Mouse (Mus musculus): ENCODE measurements around the gene Tubg2. TPM values are rescaled to one million over a fixed set of nuclear protein-coding genes. Genes with fewer than 3 reads are reported as not detected.

The Tubg2 gene
- polyA plus RNA-seq, 1 experiment, result 3.4 TPM

DNA sequence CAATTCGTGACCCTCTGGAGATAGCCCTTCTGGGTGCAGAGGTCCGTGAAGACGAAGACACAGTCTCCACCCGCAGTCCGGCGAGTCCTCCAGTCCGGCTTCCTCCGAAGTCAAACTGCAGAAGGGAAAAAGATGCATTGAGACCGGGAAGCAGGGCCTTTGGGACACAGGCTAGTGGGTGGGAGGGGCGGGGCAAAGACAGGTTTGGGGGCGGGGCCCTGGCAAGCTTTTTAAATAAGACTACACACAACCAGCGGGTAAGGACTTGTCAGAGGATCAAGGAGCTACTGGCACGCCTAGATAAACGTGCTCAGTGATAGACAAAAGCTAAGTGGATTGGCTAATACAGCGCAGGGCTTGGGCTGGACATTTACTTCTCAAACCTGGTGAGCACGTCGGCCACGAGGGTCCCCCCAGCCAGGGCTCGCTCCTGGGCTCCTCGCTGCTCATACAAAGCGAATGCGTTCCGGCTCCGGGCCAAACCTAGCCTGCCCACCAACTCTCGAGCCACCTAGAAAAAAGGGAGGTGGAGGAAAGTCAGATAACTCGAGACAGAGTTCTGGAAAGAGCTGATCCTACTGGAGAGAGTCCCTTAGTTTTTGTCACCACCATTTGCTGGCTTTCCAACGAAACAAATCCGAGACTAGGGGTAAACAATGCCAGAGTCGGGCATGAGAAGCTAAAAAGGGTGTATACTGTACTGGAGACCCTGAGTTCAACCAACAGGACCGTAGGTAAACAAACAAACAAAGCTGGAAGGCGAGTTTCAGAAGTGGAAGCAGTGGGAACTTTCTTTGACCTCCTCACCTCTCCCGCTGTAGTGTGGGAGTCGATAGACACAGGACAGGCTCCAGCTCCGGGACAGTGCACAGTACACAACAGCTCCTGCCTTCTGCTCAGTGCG is 9.2 kb downstream of the Tubg2 start:
- no peak for DNase-seq (ENCODE audit: low read depth)

DNA sequence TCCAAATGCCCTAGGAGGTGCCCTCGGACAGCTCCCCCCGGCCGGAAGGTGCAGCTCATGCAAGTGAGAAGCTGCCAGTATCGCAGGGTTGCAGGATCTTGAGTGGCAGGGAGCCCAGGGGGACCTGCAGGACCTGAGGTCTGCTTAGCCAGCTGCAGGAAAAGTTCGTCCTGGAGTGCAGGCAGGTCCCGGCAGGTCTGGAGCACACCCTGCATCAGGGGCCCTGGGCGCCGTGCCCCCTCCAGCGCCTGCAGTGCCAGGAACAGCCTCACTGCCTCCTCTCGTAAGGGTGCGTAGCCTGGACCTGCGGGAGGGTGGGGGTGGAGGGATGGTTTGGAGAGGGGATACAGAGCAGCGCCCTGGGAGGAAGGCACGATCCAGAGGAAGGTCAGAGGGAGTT is 10.7 kb downstream of the Tubg2 start:
- no peak for DNase-seq (ENCODE audit: low read depth)

DNA sequence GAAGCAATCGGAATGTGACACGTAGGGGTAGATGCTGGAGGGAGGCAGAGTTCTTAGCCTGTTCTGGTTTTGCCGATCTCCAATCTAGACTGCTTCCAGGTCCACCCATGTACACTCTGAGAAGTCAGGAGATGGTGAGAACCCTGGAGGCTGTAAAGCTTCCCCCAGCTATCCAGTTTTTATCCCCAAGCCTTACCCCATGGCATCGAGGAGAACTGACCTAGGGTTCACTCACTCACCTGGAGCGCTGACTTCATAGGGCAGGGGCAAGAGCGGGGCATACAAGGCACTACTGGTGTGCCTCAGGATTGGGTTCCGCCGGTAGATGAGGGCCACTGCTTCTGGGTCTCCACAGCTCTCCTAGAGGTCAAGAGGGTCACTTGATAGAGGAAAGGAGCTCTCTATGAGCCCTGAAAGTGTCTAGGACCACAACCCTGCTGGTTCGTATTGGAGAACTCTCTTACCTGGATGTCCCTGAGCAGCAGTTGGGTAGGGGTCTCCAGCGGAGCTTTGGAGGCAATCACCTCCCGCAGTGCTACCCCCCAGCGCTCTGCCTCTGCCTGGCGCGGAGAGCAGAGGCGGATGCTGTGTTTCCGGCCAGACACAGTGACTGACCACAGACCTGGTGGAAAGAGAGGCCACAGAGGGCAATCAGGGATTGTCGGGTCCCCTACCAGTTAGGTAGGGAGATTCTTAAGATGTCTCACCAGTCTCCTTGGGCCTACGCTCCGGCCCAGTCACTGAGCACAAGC is 11.7 kb downstream of the Tubg2 start:
- DNase-seq (ENCODE audit: low read depth), result no peak

DNA sequence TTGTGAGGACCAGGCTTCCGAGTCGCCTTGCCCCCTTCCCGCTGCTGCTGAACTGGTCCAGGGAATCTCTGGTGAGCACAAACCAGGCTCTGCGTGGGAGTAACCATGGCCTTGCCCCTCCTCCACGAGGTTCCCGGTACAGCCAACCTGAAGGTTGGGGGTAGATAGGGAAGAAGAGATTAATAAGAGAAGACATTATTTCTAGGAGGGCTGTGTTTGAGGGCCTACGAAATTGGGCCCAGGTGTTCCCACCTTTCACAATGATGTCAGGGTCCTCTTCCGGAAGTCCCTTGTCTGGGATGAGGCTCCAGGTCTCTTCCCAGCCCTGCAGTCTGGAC is 12.2 kb downstream of the Tubg2 start:
- no peak for DNase-seq (ENCODE audit: low read depth)

DNA sequence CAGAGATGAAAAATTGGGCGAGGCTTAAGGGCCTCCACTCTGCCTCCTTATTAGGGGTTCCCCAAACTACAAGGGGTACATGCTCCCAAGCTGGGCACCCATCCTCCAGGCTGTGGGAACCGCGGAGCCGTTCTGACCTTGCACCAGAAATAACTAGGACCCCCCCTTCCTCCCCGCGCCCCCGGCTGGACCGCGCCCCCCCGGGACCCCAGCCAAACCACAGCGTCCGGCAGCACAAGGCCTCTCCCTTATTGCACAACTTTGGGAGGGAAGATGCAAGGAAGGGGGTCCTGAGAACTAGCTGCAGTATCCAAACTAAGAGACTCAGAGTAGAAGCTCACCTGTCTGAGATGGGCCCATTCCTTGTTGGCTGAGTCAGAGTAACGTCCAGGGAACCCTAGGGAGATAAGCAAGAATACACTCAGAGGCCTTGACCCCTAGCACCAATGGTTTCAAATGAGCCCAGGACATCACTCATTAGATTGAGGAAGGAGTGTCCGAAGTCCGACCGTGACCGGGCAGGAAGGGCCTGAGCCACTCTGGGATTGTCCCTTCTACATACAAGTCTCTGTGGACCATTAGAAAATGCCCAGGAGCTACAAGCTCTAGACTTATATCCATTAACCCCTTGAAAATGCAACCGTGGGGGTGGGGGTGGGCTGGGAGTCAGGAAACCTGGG is 12.7 kb downstream of the Tubg2 start:
- no peak for DNase-seq (ENCODE audit: low read depth)

DNA sequence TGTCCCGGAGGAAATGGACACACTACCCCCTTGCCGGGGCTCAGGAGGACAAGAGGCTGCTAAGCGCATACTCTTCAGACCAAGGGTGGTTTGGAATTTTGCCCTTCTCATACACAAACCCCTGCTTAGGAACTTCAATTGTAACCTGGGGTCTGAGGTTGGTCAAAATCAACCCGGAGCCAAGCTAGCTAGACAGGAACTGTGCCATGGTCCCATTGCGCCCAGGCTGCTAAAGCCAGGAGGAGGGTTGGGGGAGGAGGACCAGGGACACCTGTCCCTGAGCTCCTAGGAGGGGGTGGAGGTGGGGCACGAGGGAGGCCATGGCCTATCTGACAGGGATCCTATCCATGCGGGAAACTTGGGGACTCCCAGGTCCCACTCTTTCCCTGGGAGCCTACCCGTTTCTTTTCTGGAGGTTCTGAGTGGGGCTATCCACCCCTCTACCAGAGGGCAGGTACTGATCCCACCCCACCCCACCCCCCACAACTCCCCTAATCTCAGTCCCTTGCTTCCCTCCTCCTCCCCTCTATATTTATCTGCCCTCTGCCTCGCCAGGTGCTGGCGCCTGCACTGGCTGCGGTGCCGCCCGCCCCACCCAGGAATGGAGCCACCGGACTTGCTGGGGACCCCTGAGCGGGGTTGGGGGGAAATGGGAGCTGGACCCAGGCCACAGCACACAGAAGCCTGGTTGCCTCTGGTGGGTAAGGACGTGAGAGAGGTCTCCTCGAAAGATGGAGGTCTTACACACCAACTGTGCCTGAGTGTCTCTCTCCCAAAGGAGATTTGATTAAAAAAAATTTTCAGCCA is 13.8 kb downstream of the Tubg2 start:
- no peak for DNase-seq (ENCODE audit: low read depth)

DNA sequence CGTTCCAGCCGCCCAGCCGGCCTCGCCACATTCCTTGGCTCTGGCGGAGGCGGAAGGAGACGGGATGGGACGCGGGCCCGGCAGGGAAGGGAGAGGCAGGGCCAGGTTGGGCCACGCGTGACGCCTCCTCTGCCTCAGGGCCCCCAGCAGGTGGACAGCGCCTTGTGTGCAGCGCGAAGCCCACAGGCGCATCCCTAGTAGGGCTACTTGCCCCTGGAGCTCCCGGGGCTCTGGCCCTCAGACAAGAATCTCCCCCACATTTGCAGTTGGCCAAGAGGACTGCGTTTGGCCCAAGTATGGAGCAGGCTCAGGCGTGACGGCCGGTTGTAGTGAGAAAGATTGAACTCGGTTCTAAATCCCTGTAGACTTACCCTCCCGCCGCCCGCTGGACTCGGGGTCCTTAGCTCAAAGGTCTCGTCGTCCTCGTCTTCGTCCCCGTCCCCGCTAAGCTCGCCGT is 14.7 kb downstream of the Tubg2 start, which contains the start of gene Cntnap1:
TSS of gene Cntnap1 (plus strand) at position 170 of the 457 bp plus-strand sequence.
- no peak for DNase-seq (ENCODE audit: low read depth)

DNA sequence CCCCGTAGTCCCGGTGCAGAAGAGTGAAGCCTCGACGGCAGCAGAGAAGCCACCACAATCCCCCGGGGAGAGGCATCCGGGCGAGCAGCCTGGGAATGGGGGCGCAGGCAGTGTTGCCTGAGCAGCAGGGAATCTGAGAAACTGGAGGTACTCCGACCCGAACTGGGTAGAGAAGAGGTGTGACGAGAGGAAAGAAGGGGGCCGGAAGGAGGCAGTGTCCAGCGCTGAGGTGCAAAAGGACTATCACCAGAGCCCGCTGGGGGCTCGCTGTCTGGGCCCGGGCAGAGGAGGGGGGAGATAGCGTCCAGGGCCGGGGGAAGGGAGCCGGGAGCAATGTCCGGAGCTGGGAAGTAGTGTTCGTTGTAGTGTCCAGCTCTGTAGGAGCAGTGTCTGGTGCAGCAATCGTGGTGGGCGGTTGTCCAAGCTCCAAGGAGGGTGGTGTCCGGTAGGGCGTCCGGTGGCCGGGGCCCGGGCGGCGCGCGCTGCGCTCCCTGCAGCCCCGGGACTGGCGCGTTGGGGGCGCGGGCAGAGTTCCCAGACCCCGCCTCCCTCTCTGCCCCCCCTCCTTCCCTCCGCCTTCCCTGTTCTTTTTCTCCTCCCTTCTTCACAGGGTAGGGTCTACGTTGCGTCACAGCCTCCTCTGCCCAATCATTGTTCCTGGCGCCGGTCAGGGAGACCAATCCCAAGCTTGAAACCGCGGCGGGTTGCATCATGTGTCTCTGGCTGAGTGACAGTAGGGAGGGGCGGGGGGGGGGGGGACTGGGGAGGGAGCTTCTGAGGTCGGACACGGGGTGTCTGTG is 15.3 kb downstream of the Tubg2 start, which contains the start of gene Plekhh3:
TSS of gene Plekhh3 (minus strand) at position 541 of the 800 bp plus-strand sequence.
- no peak for DNase-seq (ENCODE audit: low read depth)

DNA sequence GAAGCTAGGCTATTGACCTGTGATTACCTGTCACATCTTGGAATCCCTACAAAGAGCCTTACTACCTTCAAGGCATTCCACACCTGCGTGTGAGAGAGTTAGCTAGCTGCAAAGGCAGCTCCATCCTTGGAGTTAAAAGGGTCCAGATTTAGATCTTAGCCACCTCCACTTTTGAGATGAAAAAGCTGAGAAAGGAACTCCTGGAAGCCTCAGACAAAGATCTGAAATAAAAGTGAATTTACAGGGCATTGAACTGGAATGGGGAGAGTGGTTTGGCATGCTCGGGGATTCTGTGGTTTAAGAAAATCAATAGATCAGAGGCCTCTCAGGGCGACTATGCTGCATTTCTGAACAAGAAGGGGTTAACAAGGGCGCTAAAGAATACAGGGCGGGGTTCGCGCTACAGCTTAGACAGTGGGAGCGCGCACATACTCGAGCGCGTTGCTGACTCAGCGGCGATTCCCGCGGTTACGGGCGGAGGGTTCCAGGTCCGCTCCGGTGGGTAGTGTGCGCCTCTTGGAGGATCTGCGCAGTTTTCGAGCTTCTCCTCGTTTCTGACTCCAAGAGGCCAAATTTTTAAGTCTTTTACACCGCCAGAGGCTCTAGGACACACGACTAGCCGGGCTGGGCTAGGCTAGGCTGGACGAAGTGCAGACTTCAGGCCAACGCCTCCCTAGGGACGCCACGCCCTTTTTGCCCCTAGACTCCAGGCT is 16.2 kb downstream of the Tubg2 start:
- DNase-seq (ENCODE audit: low read depth), result no peak

DNA sequence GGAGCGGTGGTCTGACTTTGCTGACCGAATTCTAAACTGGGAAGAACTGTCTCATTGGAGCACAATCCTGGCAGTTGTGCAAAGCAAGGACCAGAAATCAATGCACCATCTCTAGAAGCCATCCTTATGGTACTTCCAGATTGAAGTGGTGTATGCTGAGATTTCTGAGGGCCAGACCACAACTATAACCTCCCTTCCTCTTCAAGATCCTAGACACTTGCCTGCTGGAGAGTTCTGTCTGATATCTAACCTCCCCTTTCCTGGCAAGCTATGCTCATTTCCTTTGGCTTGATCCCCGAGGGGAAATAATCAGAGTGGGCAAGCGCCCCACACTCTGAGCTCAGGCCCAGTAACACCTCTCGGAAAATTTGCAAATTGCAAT is 16.7 kb downstream of the Tubg2 start:
- DNase-seq (ENCODE audit: low read depth), result no peak

DNA sequence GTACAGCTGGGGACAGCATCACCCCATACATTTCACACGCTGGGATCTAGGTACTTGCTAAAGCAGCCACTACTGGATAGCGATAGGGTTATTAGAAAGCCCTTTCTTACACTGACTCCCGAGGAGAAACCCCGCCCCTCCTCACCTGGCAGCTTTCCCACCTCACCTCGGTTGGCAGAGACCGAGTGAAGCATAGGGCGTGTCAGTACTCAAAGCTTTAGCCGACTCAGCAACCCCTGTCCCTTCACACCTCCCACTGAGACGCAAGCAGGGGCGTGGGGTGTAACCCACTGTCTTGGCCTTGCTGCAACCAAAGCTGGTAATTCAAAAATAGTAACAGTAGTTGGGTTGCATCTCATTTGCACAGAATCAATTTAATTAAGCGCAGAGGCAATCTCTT is 17.4 kb downstream of the Tubg2 start:
- DNase-seq (ENCODE audit: low read depth), result no peak

DNA sequence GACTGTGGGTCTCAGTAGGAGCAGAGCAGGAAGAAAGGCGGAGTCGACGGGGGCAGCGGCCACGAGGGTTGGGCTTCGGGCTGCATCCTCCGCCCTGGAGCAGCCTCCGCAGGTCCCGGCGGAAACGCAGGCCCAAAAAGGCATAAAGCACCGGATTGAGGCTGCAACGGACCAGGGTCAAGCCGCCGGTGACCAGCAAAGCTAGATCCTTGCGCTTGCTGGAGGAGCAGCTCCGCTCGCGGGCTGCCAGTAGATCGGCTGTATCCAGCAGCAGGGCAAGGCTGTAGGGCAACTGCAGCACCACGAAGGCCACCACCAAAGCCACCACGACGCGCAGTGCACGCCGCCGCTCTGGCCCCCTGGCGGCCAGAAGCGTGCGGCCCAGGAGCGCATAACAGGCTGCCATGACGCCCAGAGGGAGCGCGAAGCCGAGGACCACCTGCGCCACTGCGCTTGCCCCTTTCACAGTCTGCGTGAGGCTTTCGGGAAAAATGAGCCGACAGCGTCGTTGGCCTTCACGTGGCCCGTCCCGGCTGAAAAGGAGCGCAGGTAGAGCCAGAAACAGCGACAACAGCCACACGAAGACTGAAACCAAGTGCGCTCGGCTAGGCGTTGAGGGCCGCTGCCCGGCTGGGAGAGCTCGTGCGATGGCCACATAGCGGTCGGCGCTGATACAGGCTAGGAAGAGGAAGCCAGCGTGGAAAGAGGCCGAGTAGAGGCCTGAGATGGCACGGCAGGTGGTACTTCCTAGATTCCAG is 18.1 kb downstream of the Tubg2 start:
- no peak for DNase-seq (ENCODE audit: low read depth)

DNA sequence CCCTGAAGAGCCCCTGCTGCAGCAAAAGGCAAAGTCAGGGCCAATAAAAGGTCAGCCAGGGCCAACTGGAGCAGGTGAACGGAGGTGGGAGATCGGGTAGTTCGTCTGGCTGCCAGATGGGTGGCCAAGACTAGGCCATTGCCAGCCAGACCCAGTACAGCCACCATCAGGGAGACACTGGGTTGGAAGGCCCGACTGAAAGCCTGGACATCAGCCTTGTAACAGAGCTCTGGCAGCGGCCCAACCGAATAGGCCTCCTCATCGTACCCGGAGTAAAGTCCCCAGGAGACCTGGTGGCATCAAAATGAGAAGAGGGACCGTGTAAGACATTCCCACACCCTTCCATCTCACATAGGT is 18.7 kb downstream of the Tubg2 start:
- no peak for DNase-seq (ENCODE audit: low read depth)

DNA sequence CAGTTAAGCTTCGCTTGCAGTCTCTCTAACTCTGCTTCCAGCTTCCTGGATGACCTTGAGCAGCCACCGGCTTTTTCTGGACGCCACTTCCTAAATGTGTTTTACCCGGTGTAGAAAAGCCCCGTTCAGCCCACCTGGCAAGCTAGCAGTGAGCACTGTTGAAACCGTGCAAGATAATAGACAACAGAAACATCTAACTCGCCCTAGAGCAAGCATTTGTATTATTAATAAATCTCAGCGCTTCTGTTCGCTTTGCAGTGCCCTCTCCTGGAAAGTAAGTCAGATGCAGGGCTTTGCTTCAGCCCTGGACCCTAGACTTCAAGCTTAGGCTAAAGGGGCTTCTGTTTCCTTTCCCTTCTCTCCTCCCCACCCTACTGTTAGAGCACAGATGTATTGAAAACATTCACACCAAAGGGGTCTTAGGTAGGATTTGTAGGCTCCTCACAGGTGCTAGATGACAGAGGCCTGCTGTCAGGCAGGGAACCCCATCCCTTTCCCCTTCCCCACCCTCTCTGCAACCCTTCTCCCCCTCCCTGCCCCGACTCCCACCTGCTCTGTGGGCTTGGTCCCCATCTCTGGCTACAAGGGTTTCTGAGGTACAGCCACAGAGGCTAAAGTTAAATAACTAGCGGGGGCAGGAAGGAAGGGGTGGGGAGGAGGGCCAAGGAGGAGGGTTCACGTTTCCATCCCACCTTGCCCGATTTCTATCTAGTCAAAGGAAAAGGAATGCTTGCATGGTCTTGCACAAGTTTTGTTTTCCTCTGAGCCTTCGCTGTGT is 19.3 kb downstream of the Tubg2 start, which contains the start of gene Ccr10:
TSS of gene Ccr10 (minus strand) at position 593 of the 778 bp plus-strand sequence.
- DNase-seq (ENCODE audit: low read depth), result no peak

DNA sequence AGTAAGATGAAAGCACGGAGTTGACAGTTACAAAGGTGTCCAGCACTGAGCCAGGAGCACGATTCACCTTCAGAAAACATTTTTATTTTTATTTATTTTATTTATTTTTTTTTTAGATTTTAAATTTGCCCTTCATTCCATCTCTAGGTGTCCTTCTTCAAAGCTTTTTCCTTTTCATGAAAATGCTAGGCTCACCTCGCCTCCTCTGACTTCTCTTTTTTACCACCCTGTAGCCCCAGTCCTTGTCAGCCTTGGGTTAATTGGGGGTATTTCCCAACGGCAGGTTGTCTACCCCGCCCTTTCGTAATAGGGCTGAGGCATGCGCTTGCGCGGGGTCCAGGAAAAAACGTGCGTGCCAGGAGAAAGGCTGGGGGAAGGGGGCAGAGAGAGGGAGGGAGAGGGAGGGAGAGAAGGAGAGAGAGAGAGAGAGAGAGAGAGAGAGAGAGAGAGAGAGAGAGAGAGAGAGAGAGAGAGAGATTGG is 20.0 kb downstream of the Tubg2 start:
- DNase-seq (ENCODE audit: low read depth), result no peak

DNA sequence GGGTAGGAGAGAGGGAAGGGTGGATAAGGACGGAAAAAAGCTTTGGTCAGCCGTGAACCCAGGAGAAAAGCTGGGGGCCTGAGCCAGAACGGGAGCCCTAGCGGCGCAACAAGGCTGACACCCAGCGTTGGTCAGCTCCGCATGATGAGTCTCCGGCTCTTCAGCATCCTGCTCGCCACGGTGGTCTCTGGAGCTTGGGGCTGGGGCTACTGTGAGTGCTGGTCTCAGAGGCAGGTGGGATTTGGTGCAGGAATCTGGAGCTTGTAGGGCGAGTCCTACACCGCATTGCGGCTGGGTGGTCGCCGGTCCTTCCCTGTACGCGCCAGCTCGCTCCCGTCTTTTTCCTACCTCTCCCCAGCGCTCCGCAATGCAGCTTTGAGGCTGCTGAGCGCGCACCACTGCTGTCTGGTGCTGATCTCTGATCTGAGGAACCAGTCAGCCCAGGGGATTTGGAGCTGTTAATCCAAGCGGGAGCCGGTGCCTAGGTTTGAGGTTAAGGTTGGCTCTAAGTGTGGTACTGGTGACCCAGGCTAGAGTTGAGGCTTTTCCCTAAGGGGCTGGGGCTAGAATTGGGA is 20.5 kb downstream of the Tubg2 start:
- DNase-seq (ENCODE audit: low read depth), result no peak

DNA sequence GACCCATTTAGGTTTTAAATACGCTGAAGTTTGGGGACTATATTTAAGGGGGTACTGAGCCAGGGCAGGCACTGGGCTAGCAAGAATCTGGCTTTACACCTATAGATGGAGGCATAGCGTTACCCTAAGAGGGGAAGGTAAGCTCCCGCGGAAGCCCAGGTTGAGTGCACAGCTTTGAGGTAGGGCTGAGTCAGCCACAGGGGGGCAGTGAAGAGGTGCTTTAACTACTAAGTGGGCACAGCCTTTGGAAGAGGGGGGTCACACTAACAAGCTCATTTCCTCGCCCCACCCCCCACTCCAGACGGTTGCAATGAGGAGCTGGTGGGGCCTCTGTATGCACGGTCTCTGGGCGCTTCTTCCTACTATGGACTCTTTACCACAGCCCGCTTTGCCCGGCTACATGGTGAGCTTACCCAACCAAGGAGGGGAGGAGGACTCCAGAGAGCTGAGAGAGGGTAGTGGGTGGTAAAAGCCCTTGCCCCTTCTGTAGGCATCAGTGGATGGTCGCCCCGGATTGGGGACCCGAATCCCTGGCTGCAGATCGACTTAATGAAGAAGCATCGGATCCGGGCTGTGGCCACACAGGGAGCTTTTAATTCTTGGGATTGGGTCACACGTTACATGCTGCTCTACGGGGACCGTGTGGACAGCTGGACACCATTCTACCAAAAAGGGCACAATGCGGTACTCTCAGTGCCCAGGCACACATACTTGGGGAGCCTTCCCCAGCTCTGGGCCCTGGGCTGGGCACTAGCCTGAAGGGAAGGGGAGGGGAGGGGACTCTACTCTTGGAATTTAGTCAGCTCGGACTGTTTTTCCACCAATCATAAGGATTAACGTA is 21.4 kb downstream of the Tubg2 start:
- no peak for DNase-seq (ENCODE audit: low read depth)

All from gonadal fat pad, adult 2 months (tissue).